Mouse (Mus musculus) liver, embryonic 14.5 days (tissue): ENCODE measurements around the gene Hoxa3.

Source experiments
- CTCF ChIP-seq: IDR thresholded peaks from 2 replicates; pipeline ENCODE4 v1.5.1; 2016; ENCODE audit warnings: antibody characterized with exemption, low read depth, control low read depth
- EP300 ChIP-seq: IDR thresholded peaks from 2 replicates; pipeline ENCODE4 v1.6.1; 2016; ENCODE audit warnings: antibody characterized with exemption, low read depth

DNA sequence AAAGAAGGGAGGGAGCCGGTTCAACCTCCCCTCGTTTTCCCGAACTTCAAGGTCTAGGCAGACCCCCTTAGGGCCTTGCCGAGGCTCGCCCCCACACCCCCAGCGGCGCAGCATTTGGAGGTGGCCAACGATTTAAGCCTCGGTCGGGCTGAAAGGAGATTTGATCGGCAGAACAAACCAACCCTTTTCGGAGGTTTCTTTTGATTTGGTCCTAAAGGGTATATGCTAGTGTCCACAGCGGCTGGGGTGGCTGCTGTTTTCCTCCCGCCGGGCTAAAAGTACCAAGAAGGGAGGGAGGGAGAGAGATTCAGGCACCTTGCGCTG, 36.2 kb upstream of the Hoxa3 start:
- no peak for TF ChIP-seq CTCF
- TF ChIP-seq EP300, result no peak
